Mouse (Mus musculus) left cerebral cortex, postnatal 14 days (tissue): Measurements from ENCODE around the gene Plcg2. TPM values are rescaled to one million over a fixed set of nuclear protein-coding genes. Genes with fewer than 3 reads are reported as not detected.

ENCODE experiments used
- DNase-seq, 2 experiments: peaks; one replicate each; pipeline ENCODE4 v3.0.0; 2021 to 2022; ENCODE audit warnings: low spot score in 2 of 2, mixed read lengths in 1 of 2
- intact Hi-C: fragments of 180-260 bp; cut with DNase I; formaldehyde crosslinking; loops from one replicate; pipeline ENCODE4 v1.15.1; 2025
- microRNA-seq, 2 experiments: library from miRNA; unstranded; fragments of <30 nt; microRNA quantifications; one replicate each; pipeline ENCODE4 v1.2.0; 2022
- total RNA-seq, 2 experiments: library from RNA; stranded (reverse); gene quantifications; 2 replicates each; pipeline ENCODE4 v1.2.3; 2021

Gene Plcg2
- total RNA-seq, 2 experiments from 2014 or later: 2.9 TPM

GRCm38 (mm10) chr8:117672558-117672957 is 174.5 kb downstream of the Plcg2 start:
- DNase-seq: no peak
- intact Hi-C loops: no loop called here

- intact Hi-C loops: no loop called here
- DNase-seq: peak; percentile 47 to 55
Observed at GRCm38 (mm10) chr8:117673430-117673830, 175.3 kb downstream of the Plcg2 start, which contains the start of gene Sdr42e1. Sdr42e1 (minus strand) TSS chr8:117673689.

- no peak for DNase-seq
- intact Hi-C loops: no loop called here
Observed at GRCm38 (mm10) chr8:117675171-117675570, 177.1 kb downstream of the Plcg2 start.

GRCm38 (mm10) chr8:117676460-117676859 is 178.4 kb downstream of the Plcg2 start:
- no peak for DNase-seq
- intact Hi-C loops: no loop called here

- no peak for DNase-seq
- intact Hi-C loops: no loop called here
Observed at GRCm38 (mm10) chr8:117677011-117677410, 178.9 kb downstream of the Plcg2 start.

GRCm38 (mm10) chr8:117678650-117679049 is 180.6 kb downstream of the Plcg2 start:
- intact Hi-C loops: no loop called here
- no peak for DNase-seq

- DNase-seq: no peak
- intact Hi-C loops: no loop called here
Observed at GRCm38 (mm10) chr8:117683925-117684472, 185.9 kb downstream of the Plcg2 start.

GRCm38 (mm10) chr8:117684504-117684903 is 186.4 kb downstream of the Plcg2 start:
- intact Hi-C loops: no loop called here
- DNase-seq: no peak

Small RNA genes lying within 50 kb of the gene (microRNA-seq; reads per million reads assigned to microRNA genes)
- 0 reads per million in 2 experiments for gene Gm27361
- 0.53 to 1.0 reads per million in 2 experiments for gene Mir7077
- 0.26 to 0.34 reads per million in 2 experiments for gene Mir7078

Other genes starting within 250 kb of the Plcg2 start
- 100 to 1,000 TPM; 358 to 375 TPM for gene Cmip, start 241.2 kb upstream of the Plcg2 start, total RNA-seq
- 1 to 10 TPM; 4.1 to 4.9 TPM for gene Sdr42e1, start 175.4 kb downstream of the Plcg2 start, total RNA-seq
- gene Hsd17b2, start 203.6 kb downstream of the Plcg2 start, total RNA-seq: under 1 TPM in 1 of 2 experiments, not detected in 1; 0.26 TPM